Mouse (Mus musculus) gastrocnemius, adult 18-20 months (tissue): ENCODE measurements around the gene Gm5129. TPM values are rescaled to one million over a fixed set of nuclear protein-coding genes. Genes with fewer than 3 reads are reported as not detected.
A peak's percentile ranks its signal among the peaks of the same experiment; 100 is the strongest.
"Not testable (repeated sequence)": the region's sequence is repeated elsewhere in the genome, so short reads cannot be mapped to it uniquely, and the experiment has no call there.

ENCODE experiments used
- DNase-seq: peaks from one replicate; pipeline ENCODE4 v3.0.0; 2021; ENCODE audit warnings: low spot score
- total RNA-seq, 2 experiments: library from RNA; stranded (reverse); gene quantifications; 2 replicates each; pipeline ENCODE4 v1.2.3; 2021

Gene Gm5129
- total RNA-seq, 2 experiments from 2014 or later = 1.1 TPM; not detected in 1

GRCm38 (mm10) chr5:29726070-29726469 is 9.7 kb downstream of the Gm5129 start:
- DNase-seq = not testable (repeated sequence)

GRCm38 (mm10) chr5:29725369-29725768 is 10.4 kb downstream of the Gm5129 start:
- no peak for DNase-seq

- DNase-seq = no peak
Measured at GRCm38 (mm10) chr5:29721159-29721558, 14.6 kb downstream of the Gm5129 start.

GRCm38 (mm10) chr5:29712906-29713305 is 22.8 kb downstream of the Gm5129 start:
- DNase-seq = no peak

- no peak for DNase-seq
Measured at GRCm38 (mm10) chr5:29711631-29712030, 24.1 kb downstream of the Gm5129 start.

- DNase-seq = peak; percentile 22
Measured at GRCm38 (mm10) chr5:29708258-29708657, 27.5 kb downstream of the Gm5129 start.

- no peak for DNase-seq
Measured at GRCm38 (mm10) chr5:29707241-29707640, 28.5 kb downstream of the Gm5129 start.

GRCm38 (mm10) chr5:29699520-29700202 is 36.1 kb downstream of the Gm5129 start:
- DNase-seq = no peak

- DNase-seq = no peak
Measured at GRCm38 (mm10) chr5:29698493-29698892, 37.2 kb downstream of the Gm5129 start.

GRCm38 (mm10) chr5:29688352-29688751 is 47.4 kb downstream of the Gm5129 start:
- DNase-seq = no peak

GRCm38 (mm10) chr5:29687671-29688070 is 48.1 kb downstream of the Gm5129 start:
- DNase-seq = peak; percentile 18

Other genes starting within 250 kb of the Gm5129 start
- gene Ube3c, start 166.7 kb downstream of the Gm5129 start, total RNA-seq = 10 to 100 TPM; 34.5 to 36.5 TPM
- gene Dnajb6, start 248 bp downstream of the Gm5129 start, total RNA-seq = 10 to 100 TPM; 76.6 to 88.0 TPM